Mouse (Mus musculus): ENCODE results near the gene Rnf151. TPM values are rescaled to one million over a fixed set of nuclear protein-coding genes. Genes with fewer than 3 reads are reported as not detected.

Rnf151 gene
- total and polyA plus RNA-seq, 2 experiments = not detected

DNA sequence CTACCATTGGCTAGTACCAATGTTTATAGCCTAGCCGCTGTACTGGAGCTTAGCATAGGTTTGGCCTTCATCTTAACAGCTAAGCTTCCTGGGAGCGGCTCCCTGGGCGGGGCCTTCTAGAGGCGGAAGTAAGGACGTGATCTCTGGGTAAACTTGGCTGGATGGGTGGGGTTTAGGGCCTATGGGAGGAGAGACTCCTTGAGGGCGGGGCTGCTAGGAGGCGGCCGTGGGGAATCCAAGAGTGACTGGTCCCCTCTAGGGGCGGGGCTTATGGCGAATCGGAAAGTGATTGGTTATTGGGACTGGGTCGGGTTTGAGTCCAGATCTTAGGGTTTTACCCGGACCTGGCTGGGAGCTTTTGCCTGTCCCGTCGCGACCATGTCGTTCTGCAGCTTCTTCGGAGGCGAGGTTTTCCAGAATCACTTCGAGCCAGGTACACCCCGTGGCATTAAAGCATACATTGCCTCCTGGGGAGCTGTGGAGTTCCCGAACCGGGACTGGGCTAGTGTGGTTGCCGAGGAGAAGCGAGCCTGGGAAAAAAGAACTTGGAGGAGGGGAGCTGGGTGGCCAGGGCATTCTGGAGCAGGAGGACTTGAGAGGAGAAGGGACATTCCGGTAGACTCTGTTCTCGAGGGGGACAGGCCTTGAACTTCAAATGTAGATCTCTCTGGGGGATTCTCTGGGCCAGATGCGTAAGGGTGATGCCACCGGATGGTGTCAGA lies 18.6 kb upstream of the Rnf151 start, which contains the start of gene Msrb1:
Msrb1 (plus strand) TSS at position 313 of the 722 bp plus-strand sequence.
- Histone ChIP-seq H3K4me1 (ENCODE audit: control insufficient read depth, insufficient read depth, low read length) (peaks cover 22% of the 10 kb centered on the region), H3K9ac (ENCODE audit: low read depth, low read length) (peak within 1 kb of the TSS; percentile 93), H3K4me3 (ENCODE audit: insufficient read depth, low read depth, low read length) (peak within 1 kb of the TSS; percentile 91), H3K27ac (replicated peaks; ENCODE audit: insufficient read depth, low read depth, low read length) (peak within 1 kb of the TSS; percentile 99), H3K27me3 (ENCODE audit: control insufficient read depth, insufficient read depth, low read length) (no peaks in the 10 kb centered on the region), H3K79me2 (ENCODE audit: control insufficient read depth, insufficient read depth, low read length) (no peaks in the 10 kb centered on the region; the same call in 1 of the 2 replicates), H3K36me3 (ENCODE audit: control insufficient read depth, insufficient read depth, low read length) (peaks cover 13% of the 10 kb centered on the region; the same call in 1 of the 2 replicates)
- peak; percentile 98 for DNase-seq (ENCODE audit: extremely low read depth, low read depth, low spot score)
- TF ChIP-seq POLR2A (IDR thresholded peaks at IDR 0.05; ENCODE audit: extremely low read depth, insufficient read depth, low read length) = peak; percentile 99
- no peak for TF ChIP-seq CTCF (IDR thresholded peaks at IDR 0.05; ENCODE audit: low read depth, low read length)
- WGBS = under 1% methylated on average over 29 of the region's 29 CpGs

- H3K4me3 ChIP-seq (ENCODE audit: insufficient read depth, low read depth, low read length) = no peak overlapping the region
- no peak for TF ChIP-seq POLR2A (IDR thresholded peaks at IDR 0.05; ENCODE audit: extremely low read depth, insufficient read depth, low read length)
- TF ChIP-seq CTCF (IDR thresholded peaks at IDR 0.05; ENCODE audit: low read depth, low read length) = no peak
- WGBS = 83% methylated on average over 7 of the region's 7 CpGs
Measured at GRCm38 (mm10) chr17:24735446-24735845, 17.6 kb upstream of the Rnf151 start.

GRCm38 (mm10) chr17:24734513-24734912 lies 16.6 kb upstream of the Rnf151 start:
- Histone ChIP-seq H3K9ac (ENCODE audit: low read depth, low read length) (no peak overlapping the region), H3K79me2 (ENCODE audit: control insufficient read depth, insufficient read depth, low read length) (no peaks in the 10 kb centered on the region; the same call in 1 of the 2 replicates), H3K27ac (replicated peaks; ENCODE audit: insufficient read depth, low read depth, low read length) (no peak overlapping the region), H3K4me3 (ENCODE audit: insufficient read depth, low read depth, low read length) (no peak overlapping the region), H3K36me3 (ENCODE audit: control insufficient read depth, insufficient read depth, low read length) (peaks cover 1% of the 10 kb centered on the region; the same call in 1 of the 2 replicates), H3K27me3 (ENCODE audit: control insufficient read depth, insufficient read depth, low read length) (no peaks in the 10 kb centered on the region), H3K4me1 (ENCODE audit: control insufficient read depth, insufficient read depth, low read length) (peaks cover 9% of the 10 kb centered on the region)
- DNase-seq (ENCODE audit: extremely low read depth, low read depth, low spot score) = no peak
- no peak for TF ChIP-seq POLR2A (IDR thresholded peaks at IDR 0.05; ENCODE audit: extremely low read depth, insufficient read depth, low read length)
- TF ChIP-seq CTCF (IDR thresholded peaks at IDR 0.05; ENCODE audit: low read depth, low read length) = no peak
- WGBS = 88% methylated on average over 1 of the region's 1 CpGs

More at GRCm38 (mm10) chr17:24735446-24735845, 17.6 kb upstream of the Rnf151 start:
- H3K79me2 ChIP-seq (ENCODE audit: control insufficient read depth, insufficient read depth, low read length) = no peaks in the 10 kb centered on the region; the same call in 1 of the 2 replicates
- peaks cover 6% of the 10 kb centered on the region; the same call in 1 of the 2 replicates for H3K36me3 ChIP-seq (ENCODE audit: control insufficient read depth, insufficient read depth, low read length)
- no peaks in the 10 kb centered on the region for H3K27me3 ChIP-seq (ENCODE audit: control insufficient read depth, insufficient read depth, low read length)
- H3K27ac ChIP-seq (replicated peaks; ENCODE audit: insufficient read depth, low read depth, low read length) = no peak overlapping the region; the same call in 1 of the 2 replicates
- no peak overlapping the region for H3K9ac ChIP-seq (ENCODE audit: low read depth, low read length)
- peaks cover 14% of the 10 kb centered on the region for H3K4me1 ChIP-seq (ENCODE audit: control insufficient read depth, insufficient read depth, low read length)
- no peak for DNase-seq (ENCODE audit: extremely low read depth, low read depth, low spot score)

DNA sequence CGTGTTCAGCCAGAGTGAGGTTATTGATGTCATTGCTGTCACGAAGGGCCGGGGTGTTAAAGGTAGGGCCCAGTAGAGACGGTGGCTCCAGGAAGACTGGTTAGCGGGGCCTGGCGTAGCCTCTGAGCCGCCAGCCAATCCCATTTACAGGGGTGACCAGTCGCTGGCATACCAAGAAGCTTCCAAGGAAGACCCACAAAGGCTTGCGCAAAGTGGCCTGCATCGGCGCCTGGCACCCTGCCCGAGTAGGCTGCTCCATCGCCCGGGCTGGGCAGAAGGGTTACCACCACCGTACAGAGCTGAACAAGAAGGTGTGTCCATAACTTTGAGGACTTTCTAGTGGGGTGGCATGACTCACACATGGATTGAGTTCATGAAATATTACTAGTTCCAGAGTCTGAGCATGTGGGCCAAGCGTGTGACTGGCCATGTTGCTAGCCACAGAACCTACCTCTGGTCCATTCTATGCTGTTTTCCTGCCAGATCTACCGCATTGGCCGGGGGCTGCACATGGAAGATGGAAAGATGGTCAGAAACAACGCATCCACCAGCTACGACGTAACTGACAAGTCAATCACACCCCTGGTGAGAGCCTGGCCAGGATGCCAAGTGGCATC lies 15.7 kb upstream of the Rnf151 start:
- Histone ChIP-seq H3K4me1 (ENCODE audit: control insufficient read depth, insufficient read depth, low read length) (peaks cover 5% of the 10 kb centered on the region; the same call in 1 of the 2 replicates), H3K27ac (replicated peaks; ENCODE audit: insufficient read depth, low read depth, low read length) (no peak overlapping the region), H3K9ac (ENCODE audit: low read depth, low read length) (no peak overlapping the region), H3K79me2 (ENCODE audit: control insufficient read depth, insufficient read depth, low read length) (no peaks in the 10 kb centered on the region; the same call in 1 of the 2 replicates), H3K27me3 (ENCODE audit: control insufficient read depth, insufficient read depth, low read length) (no peaks in the 10 kb centered on the region), H3K4me3 (ENCODE audit: insufficient read depth, low read depth, low read length) (no peak overlapping the region), H3K36me3 (ENCODE audit: control insufficient read depth, insufficient read depth, low read length) (no peaks in the 10 kb centered on the region)
- DNase-seq (ENCODE audit: extremely low read depth, low read depth, low spot score) = no peak
- WGBS = 90% methylated on average over 21 of the region's 21 CpGs
- TF ChIP-seq CTCF (IDR thresholded peaks at IDR 0.05; ENCODE audit: low read depth, low read length) = no peak
- no peak for TF ChIP-seq POLR2A (IDR thresholded peaks at IDR 0.05; ENCODE audit: extremely low read depth, insufficient read depth, low read length)

GRCm38 (mm10) chr17:24732233-24732935 lies 14.5 kb upstream of the Rnf151 start:
- no peak for DNase-seq (ENCODE audit: extremely low read depth, low read depth, low spot score)
- Histone ChIP-seq H3K27me3 (ENCODE audit: control insufficient read depth, insufficient read depth, low read length) (no peaks in the 10 kb centered on the region), H3K36me3 (ENCODE audit: control insufficient read depth, insufficient read depth, low read length) (no peaks in the 10 kb centered on the region), H3K4me1 (ENCODE audit: control insufficient read depth, insufficient read depth, low read length) (peaks cover 5% of the 10 kb centered on the region; the same call in 1 of the 2 replicates), H3K4me3 (ENCODE audit: insufficient read depth, low read depth, low read length) (no peak overlapping the region), H3K79me2 (ENCODE audit: control insufficient read depth, insufficient read depth, low read length) (no peaks in the 10 kb centered on the region; the same call in 1 of the 2 replicates), H3K27ac (replicated peaks; ENCODE audit: insufficient read depth, low read depth, low read length) (no peak overlapping the region), H3K9ac (ENCODE audit: low read depth, low read length) (no peak overlapping the region)
- 90% methylated on average over 12 of the region's 12 CpGs for WGBS
- no peak for TF ChIP-seq POLR2A (IDR thresholded peaks at IDR 0.05; ENCODE audit: extremely low read depth, insufficient read depth, low read length)
- no peak for TF ChIP-seq CTCF (IDR thresholded peaks at IDR 0.05; ENCODE audit: low read depth, low read length)
